Mouse (Mus musculus): ENCODE results near the gene Rab11b.
"Not testable (repeated sequence)": the region's sequence is repeated elsewhere in the genome, so short reads cannot be mapped to it uniquely, and the experiment has no call there.

Gene Rab11b

DNA sequence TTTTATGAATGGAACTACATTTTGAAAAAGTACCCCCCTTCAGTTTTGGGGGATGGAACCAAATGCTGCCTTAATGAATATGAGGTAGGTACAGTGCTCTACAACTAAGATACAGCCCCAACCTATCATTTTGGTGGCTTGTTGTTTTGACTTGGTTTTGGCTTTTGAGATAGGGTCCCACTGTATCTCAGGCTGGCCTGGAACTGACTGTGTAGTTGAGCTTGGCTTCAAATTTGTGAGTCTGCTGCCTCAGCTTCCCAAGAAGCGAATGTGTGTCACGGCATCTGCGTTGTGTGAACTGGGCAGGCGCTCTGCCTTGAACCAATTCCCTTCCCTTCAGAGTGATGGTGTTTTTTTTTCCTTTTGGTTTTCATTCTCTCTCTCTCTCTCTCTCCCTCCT is 11.3 kb upstream of the Rab11b start:
- no peak for DNase-seq (ENCODE audit: low spot score)

DNA sequence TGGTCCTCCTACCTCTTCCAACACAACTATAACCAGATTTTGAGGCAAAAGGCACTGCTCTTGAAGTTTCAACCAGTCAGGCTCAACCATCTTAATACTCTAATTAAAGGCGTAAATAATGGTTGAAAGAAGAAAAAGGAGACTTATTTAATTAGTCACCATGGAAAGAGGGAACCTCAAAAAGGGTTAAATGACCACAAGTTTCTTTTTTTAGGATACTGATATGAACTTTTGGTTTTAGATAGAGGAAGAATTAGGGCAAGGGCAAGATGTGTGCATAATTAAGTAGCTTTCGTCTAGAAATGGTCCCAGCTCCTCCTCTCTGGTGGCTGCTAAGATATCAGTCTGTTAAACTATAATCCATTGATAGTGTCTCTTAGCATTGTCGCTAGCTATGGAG is 6.1 kb upstream of the Rab11b start:
- DNase-seq (ENCODE audit: low spot score), result no peak

- peak; percentile 95 for DNase-seq (ENCODE audit: low spot score)
Measured at GRCm38 (mm10) chr17:33759767-33760254, 519 bp downstream of the Rab11b start.

- no peak for DNase-seq (ENCODE audit: low spot score)
Measured at GRCm38 (mm10) chr17:33757231-33757630, 3.1 kb downstream of the Rab11b start.

- no peak for DNase-seq (ENCODE audit: low spot score)
Measured at GRCm38 (mm10) chr17:33756108-33756790, 4.1 kb downstream of the Rab11b start.

DNA sequence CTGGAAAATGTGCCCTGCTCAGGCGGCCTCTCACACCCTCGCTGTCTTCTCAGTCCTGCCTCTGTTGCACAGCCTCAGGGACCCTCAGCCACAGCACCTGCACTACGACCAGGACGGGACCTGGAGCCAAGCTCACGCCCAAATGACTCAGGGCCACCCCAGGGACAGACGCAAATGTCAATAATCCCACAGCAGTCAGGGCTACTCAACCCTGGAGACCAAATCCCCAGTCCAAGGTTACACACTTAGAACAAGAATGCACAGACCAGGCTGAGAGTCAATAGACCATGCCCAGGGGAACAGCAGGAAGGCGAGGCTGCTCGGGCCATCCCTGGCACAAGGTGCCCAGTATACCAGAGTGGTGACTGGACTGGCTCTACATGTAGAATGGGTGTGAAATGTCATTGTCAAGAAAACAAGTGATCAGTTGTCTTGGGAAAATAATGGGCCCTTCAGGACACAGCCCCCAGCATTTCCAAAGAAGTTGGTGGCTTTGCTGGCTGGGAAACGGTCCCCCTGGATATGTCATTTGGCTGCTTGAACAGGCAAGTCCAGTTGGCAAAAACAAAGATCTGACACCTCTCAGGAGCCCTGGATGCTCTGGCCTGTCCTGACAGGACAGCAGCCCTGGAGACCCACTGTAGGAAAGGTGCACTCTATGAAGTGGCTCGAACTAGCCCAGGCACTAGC is 4.8 kb downstream of the Rab11b start:
- no peak for DNase-seq (ENCODE audit: low spot score)

DNA sequence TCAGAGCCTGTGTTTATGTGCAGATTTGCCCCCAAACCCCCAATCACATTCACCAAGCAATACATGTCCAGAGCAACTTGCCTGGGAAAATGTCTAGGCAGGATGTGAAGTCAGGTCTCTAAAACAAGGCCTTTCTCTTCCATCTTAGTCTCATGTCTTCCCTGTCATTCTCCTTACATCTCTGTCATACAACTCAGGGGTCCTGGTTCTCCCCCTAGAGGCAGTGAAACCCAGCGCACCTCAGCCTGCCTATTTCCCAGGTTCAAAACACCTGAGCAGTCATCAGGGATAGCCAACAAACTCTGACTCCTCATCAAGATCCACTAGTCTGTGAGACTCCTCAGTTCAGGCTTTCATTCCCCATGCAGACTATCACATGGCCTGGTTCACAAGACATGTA is 5.7 kb downstream of the Rab11b start:
- DNase-seq (ENCODE audit: low spot score), result no peak

GRCm38 (mm10) chr17:33752297-33752696 is 8.0 kb downstream of the Rab11b start:
- DNase-seq (ENCODE audit: low spot score), result no peak

DNA sequence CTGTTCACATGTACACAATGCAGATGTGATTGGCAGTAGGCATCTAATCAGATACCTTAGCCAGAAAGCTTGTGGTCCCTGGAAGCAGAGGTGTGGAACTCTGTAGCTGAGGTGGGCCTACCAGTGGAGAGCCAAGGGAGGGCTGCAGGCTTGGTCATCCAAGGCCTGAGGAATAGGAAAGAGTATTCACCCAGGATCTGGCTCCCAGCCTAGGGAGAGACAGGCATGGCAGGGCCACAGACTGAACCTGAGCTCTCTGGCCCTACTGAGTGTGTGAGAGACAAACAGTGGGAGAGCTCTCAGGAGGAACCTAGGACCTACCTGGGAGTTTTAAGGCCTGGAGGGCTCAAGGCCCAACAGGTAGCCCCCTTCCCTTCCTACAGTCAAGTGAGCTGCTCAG is 9.1 kb downstream of the Rab11b start:
- DNase-seq (ENCODE audit: low spot score), result no peak

- no peak for DNase-seq (ENCODE audit: low spot score)
Measured at GRCm38 (mm10) chr17:33749451-33749850, 10.9 kb downstream of the Rab11b start.

DNA sequence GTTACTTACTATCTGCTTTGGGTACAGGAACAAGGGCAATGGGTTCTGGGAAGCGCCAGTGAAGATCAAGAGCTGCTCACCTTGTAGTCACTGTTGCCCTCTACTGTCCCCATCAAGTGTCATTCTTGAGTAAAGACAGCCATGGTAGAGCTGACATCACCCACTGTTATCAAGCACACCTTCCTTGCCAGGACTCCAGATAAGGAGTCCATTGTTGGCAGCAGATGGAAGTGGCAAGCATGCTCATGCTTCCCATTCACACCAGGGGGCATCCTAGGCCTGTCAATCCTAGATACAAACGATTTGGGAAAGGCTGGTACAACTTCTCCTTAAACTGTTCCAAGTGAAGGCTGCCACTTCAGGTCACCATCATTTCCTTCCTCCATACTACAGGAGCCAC is 14.3 kb downstream of the Rab11b start:
- no peak for DNase-seq (ENCODE audit: low spot score)

DNA sequence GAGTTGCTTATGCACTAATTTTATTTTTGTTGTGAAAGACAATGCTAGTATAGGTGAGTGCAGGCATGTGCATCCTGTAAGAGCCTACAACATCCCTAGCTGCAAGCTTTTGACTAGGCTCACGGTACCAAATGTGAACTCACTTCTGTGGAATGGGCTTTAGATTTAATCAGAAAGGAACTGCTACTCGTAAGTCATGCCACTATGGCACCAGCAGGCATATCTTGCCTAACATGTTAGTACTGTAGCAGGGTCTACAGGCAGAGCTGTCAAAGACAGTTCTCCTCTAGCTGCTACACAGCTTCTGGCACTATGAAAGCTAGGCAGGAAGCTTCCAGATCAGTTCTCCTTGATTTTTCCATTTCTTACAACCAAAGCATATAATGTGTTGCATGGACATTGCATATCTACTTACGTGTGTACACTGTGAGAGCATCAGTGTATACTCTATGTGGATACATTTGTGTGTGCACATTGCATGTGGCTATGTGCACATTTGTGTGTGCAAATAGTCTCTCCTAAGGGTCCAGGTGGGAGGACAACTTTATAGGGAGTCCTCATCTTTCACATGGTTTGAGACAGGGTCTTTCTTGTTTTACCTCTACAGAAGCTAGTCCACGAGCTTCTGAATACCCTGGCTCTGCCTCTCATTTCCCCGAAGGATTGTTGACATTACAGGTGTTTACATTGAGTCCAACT is 15.5 kb downstream of the Rab11b start:
- no peak for DNase-seq (ENCODE audit: low spot score)

- no peak for DNase-seq (ENCODE audit: low spot score)
Measured at GRCm38 (mm10) chr17:33742420-33742819, 17.9 kb downstream of the Rab11b start.

GRCm38 (mm10) chr17:33733526-33733925 is 26.8 kb downstream of the Rab11b start:
- DNase-seq (ENCODE audit: low spot score), result not testable (repeated sequence)

DNA sequence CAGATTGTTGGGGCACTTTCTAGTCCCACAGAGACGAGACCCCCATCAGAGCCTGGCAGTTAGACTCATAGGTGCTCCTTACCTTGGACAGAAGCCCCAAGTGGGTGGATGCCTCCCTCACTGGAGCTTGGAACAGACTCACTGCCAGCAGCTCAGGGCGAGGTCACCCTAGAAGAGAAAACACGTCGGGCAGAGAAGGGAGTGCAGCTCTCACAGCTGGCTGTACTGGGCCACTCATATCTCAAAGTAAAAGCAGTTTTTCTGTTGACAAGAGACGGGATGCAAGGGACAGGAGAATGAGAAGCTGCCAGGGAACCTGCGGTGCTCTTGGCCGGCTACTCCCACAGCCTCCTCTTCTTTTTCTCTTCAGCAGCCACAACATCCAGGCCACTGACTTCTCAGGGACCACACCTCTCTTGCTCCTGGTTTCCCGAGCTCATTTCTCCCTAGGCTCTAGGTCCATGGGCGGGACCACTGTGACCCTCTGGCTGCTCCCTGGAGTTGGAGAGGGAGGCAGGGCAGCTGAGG is 27.7 kb downstream of the Rab11b start:
- DNase-seq (ENCODE audit: low spot score), result not testable (repeated sequence)

- no peak for DNase-seq (ENCODE audit: low spot score)
Measured at GRCm38 (mm10) chr17:33729215-33729614, 31.1 kb downstream of the Rab11b start.

DNA sequence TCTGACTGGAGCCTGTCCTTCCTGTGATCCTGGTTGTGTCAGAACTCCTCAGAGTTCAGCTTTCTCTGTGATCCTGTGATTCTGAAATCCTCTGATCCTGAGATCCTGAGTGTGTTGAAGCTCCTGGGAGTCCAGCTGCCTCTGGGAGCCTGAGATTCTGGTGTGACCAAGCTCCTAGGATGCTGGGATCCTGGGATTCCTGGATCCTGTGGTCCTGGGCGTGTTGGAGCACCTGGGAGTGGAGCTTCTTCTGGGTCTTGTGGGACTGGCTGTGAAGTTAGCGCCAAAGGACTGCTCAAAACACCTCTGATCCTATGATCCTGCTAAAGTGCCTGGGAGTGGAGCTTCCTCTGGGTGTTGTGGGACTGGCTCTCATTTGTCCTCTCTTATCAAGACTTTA is 31.9 kb downstream of the Rab11b start:
- no peak for DNase-seq (ENCODE audit: low spot score)

DNA sequence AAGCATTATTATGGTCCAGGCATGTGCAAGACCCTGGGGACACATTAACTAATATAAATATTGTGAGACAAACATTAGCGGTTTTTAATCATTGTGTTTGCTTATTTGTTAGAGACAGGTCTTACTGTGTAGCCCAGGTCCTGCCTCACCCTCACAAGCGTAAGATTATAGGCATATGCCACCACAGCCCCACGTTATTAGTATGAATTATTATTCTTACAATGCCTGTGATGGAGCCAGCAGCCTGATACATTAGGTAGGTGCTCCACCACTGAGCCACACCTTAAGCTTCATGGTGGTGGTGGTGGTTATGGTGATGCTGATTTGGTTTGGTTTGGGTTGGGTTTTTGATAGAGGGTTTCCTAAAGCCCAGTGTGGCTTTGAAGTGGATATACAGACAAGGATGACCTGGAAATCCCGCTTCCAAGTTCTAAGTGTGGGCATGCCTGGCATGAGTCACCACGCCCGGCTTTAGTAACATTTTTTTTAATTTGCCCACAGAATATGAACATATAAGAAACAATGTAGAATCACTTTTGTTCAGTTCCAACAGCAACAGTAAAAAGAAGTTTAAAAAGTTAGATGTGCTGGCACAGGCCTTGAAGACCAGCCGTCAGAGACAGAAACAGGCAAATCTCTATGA is 40.5 kb downstream of the Rab11b start:
- no peak for DNase-seq (ENCODE audit: low spot score)

DNA sequence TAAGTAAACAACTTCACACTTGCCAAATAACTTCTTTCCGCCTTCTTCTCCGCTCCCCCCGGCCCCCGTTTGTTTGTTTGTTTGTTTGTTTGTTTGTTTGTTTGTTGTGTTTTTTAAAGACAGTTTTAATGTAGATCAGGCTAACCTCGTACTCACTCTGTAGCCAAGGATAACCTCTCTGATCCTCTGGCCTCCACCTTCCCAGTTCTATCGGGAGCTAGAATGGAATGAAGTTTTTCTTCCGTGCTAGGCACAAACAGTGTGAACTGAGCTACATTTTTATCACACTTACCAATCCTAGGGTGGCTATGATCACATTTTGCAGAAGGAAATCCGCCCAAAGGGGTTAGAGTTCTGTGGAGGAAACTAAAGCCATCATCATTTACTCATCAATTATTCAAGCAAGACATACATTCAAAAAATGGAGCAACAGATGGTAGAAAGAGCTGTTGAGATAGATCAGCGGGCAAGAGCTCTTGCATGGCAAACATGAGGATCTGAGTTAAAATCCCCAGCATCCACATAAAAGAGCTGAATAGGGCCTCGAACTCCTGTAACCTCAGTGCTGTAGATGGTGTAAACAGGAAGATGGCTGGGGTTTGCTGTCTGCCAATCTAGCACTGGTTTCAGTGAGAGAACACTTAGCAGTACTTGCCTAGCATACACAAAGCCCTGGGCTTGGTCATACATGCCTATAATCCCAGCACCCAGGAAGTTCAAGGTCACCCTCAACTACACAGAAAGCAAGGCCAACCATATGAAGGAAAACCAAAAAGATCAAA is 41.2 kb downstream of the Rab11b start:
- no peak for DNase-seq (ENCODE audit: low spot score)

GRCm38 (mm10) chr17:33718384-33718881 is 41.9 kb downstream of the Rab11b start, which contains the start of gene March2:
TSS of gene March2 (minus strand) at chr17:33718670.
- DNase-seq (ENCODE audit: low spot score), result peak; percentile 98

DNA sequence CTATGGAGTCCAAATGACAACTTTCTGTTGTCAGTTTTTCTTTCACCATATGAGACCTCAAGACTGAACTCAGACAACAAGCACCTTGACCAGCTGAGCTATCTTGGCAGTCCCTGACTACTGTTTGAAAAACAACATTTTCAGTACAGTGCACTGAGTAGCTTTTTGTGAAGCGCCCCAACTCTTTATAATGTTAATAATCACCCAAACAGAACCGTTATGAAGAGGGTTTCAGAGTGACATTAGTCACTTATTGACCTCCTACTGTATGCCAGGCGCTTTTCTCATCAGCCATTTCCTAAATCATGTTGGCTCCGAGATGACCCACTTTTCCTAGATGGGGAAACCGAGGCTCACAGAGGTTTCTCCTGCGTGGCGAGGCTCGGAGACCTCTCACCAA is 42.3 kb downstream of the Rab11b start:
- no peak for DNase-seq (ENCODE audit: low spot score)
